7 mouse cellular contexts compared by ENCODE assay signal in genomic region chr6:85431274-85431841, GRCm38 (mm10). TPM values are rescaled to one million over a fixed set of nuclear protein-coding genes. Genes with fewer than 3 reads are reported as not detected.
A peak's percentile ranks its signal among the peaks of the same experiment; 100 is the strongest.
DNase-seq lines count a peak whose midpoint lies in the region; ATAC-seq and TF ChIP-seq lines count a peak whose summit lies in the region.

No protein-coding gene starts in this region.

- peak overlapping the region; percentile 84 for H3K9ac ChIP-seq in limb, embryonic 13.5 days
- peak overlapping the region; percentile 68; the same call in 1 of the 2 replicates for H3K9ac ChIP-seq in stomach, embryonic 14.5 days (replicated peaks; ENCODE audit: low read depth, low read length)

- TF ChIP-seq POLR2A in embryonic fibroblast, embryonic 13.5 days (IDR thresholded peaks at IDR 0.05; ENCODE audit: low read depth, low read length): no peak

- H3K4me2 ChIP-seq in limb, embryonic 13.5 days (replicated peaks): peak overlapping the region; percentile 81
- H3K4me2 ChIP-seq in stomach, embryonic 14.5 days (replicated peaks; ENCODE audit: low read depth, low read length): peak overlapping the region; percentile 69

- no peak for ATAC-seq in megakaryocyte, adult 5-6 weeks (ENCODE audit: poor library complexity, severe bottlenecking)
- peak; percentile 68; the same call in 1 of the 2 replicates for ATAC-seq in limb, embryonic 13.5 days (ENCODE audit: low FRiP score, low read depth)
- ATAC-seq in stomach, embryonic 14.5 days (ENCODE audit: insufficient number of reproducible peaks, insufficient read depth, low FRiP score, low read depth): no peak; the same call in 1 of the 2 replicates

- TF ChIP-seq CTCF in embryonic fibroblast, embryonic 13.5 days (IDR thresholded peaks at IDR 0.05; ENCODE audit: borderline replicate concordance, insufficient read depth, low read length): no peak

- H3K4me1 ChIP-seq in megakaryocyte, embryonic 14.5 days: peaks cover 31% of the 10 kb centered on the region
- peaks cover 7% of the 10 kb centered on the region for H3K4me1 ChIP-seq in embryonic fibroblast, embryonic 13.5 days (ENCODE audit: control insufficient read depth, insufficient read depth, low read length)
- H3K4me1 ChIP-seq in limb, embryonic 13.5 days: peaks cover 6% of the 10 kb centered on the region
- H3K4me1 ChIP-seq in stomach, embryonic 14.5 days (ENCODE audit: control insufficient read depth, insufficient read depth, low read length): 0 out of 2 replicates have a peak, but pooled peaks cover 4% of the 10 kb centered on the region

- H3K36me3 ChIP-seq in megakaryocyte, embryonic 14.5 days (replicated peaks; ENCODE audit: low read length): no peaks in the 10 kb centered on the region
- no peaks in the 10 kb centered on the region for H3K36me3 ChIP-seq in limb, embryonic 13.5 days
- no peaks in the 10 kb centered on the region for H3K36me3 ChIP-seq in stomach, embryonic 14.5 days (ENCODE audit: control insufficient read depth, insufficient read depth, low read length)

- no peaks in the 10 kb centered on the region for H3K9me3 ChIP-seq in megakaryocyte, embryonic 14.5 days
- H3K9me3 ChIP-seq in limb, embryonic 13.5 days: no peaks in the 10 kb centered on the region
- H3K9me3 ChIP-seq in stomach, embryonic 14.5 days (ENCODE audit: control insufficient read depth, low read depth, low read length): no peaks in the 10 kb centered on the region

- intact Hi-C loops in left cerebral cortex, postnatal 25 days (cut with DNase I): no loop called here

- H3K4me3 ChIP-seq in megakaryocyte, embryonic 14.5 days (replicated peaks): peak overlapping the region; percentile 92
- H3K4me3 ChIP-seq in embryonic fibroblast, embryonic 13.5 days (ENCODE audit: insufficient read depth, low read length): peak overlapping the region; percentile 90
- peak overlapping the region; percentile 90 for H3K4me3 ChIP-seq in limb, embryonic 13.5 days
- H3K4me3 ChIP-seq in stomach, embryonic 14.5 days (ENCODE audit: low read depth, low read length): peak overlapping the region; percentile 94

- no peak overlapping the region for H3K27ac ChIP-seq in embryonic fibroblast, embryonic 13.5 days (ENCODE audit: insufficient read depth, low read length)
- H3K27ac ChIP-seq in limb, embryonic 13.5 days: no peak overlapping the region
- no peak overlapping the region for H3K27ac ChIP-seq in stomach, embryonic 14.5 days (ENCODE audit: low read length)

- WGBS in limb, embryonic 13.5 days: 45% methylated on average over 8 of the region's 8 CpGs
- 47% methylated on average over 8 of the region's 8 CpGs for WGBS in stomach, embryonic 14.5 days

- H3K27me3 ChIP-seq in megakaryocyte, embryonic 14.5 days (replicated peaks): peaks cover 24% of the 10 kb centered on the region
- peaks cover 15% of the 10 kb centered on the region for H3K27me3 ChIP-seq in limb, embryonic 13.5 days
- H3K27me3 ChIP-seq in stomach, embryonic 14.5 days (ENCODE audit: control insufficient read depth, insufficient read depth, low read length): no peaks in the 10 kb centered on the region

- DNase-seq in retina, embryonic 14.5 days (ENCODE audit: low spot score): no peak
- DNase-seq in left cerebral cortex, postnatal 25 days (ENCODE audit: low spot score in 2 of 2): no peak

RNA-seq across cellular contexts. Expression of gene Smyd5, which starts 0.4 kb away (rescaled TPM):
- 6.2 and 7.5 TPM in 2 replicates for polyA plus RNA-seq in megakaryocyte, embryonic 14.5 days (2012; ENCODE audit: insufficient read depth, low replicate concordance)
- 7.2 and 8.3 TPM in 2 replicates for total RNA-seq in megakaryocyte, adult 5-6 weeks (2015)
- total RNA-seq in megakaryocyte, adult 5-6 weeks (2017): 10.0 and 11.2 TPM in 2 replicates
- 34.8 and 36.3 TPM in 2 replicates for polyA plus RNA-seq in embryonic fibroblast, embryonic 13.5 days (2011; ENCODE audit: insufficient read length, low read depth, missing spikeins)
- polyA plus RNA-seq in limb, embryonic 13.5 days (2015; fragmentation: Nextera tagmentation; extraction: Ambion mirVana): 64.2 and 66.1 TPM in 2 replicates
- polyA plus RNA-seq in stomach, embryonic 14.5 days (2014; fragmentation: Nextera tagmentation; extraction: Ambion mirVana): 43.6 and 45.8 TPM in 2 replicates
- 10 to 100 TPM; 38.6 to 39.4 TPM for total RNA-seq in left cerebral cortex, postnatal 25 days (2021)

RNA-seq across cellular contexts. Expression of gene Noto, which starts 7.7 kb away (rescaled TPM):
- polyA plus RNA-seq in megakaryocyte, embryonic 14.5 days (2012; ENCODE audit: insufficient read depth, low replicate concordance): not detected in 2 replicates
- total RNA-seq in megakaryocyte, adult 5-6 weeks (2015): not detected in 2 replicates
- total RNA-seq in megakaryocyte, adult 5-6 weeks (2017): not detected in 2 replicates
- polyA plus RNA-seq in embryonic fibroblast, embryonic 13.5 days (2011; ENCODE audit: insufficient read length, low read depth, missing spikeins): not detected in 2 replicates
- not detected in 2 replicates for polyA plus RNA-seq in limb, embryonic 13.5 days (2015; fragmentation: Nextera tagmentation; extraction: Ambion mirVana)
- not detected in 2 replicates for polyA plus RNA-seq in stomach, embryonic 14.5 days (2014; fragmentation: Nextera tagmentation; extraction: Ambion mirVana)
- total RNA-seq in left cerebral cortex, postnatal 25 days (2021): not detected

RNA-seq across cellular contexts. Expression of gene Cct7, which starts 20.0 kb away (rescaled TPM):
- polyA plus RNA-seq in megakaryocyte, embryonic 14.5 days (2012; ENCODE audit: insufficient read depth, low replicate concordance): 5.2 and 36.0 TPM in 2 replicates
- 172 and 178 TPM in 2 replicates for total RNA-seq in megakaryocyte, adult 5-6 weeks (2015)
- 167 and 192 TPM in 2 replicates for total RNA-seq in megakaryocyte, adult 5-6 weeks (2017)
- polyA plus RNA-seq in embryonic fibroblast, embryonic 13.5 days (2011; ENCODE audit: insufficient read length, low read depth, missing spikeins): 244 and 265 TPM in 2 replicates
- 493 and 494 TPM in 2 replicates for polyA plus RNA-seq in limb, embryonic 13.5 days (2015; fragmentation: Nextera tagmentation; extraction: Ambion mirVana)
- 433 and 457 TPM in 2 replicates for polyA plus RNA-seq in stomach, embryonic 14.5 days (2014; fragmentation: Nextera tagmentation; extraction: Ambion mirVana)
- 100 to 1,000 TPM; 206 to 214 TPM for total RNA-seq in left cerebral cortex, postnatal 25 days (2021)

RNA-seq across cellular contexts. Expression of gene Pradc1, which starts 20.4 kb away (rescaled TPM):
- 18.8 TPM in 1 of 2 replicates, not detected in the other for polyA plus RNA-seq in megakaryocyte, embryonic 14.5 days (2012; ENCODE audit: insufficient read depth, low replicate concordance)
- total RNA-seq in megakaryocyte, adult 5-6 weeks (2015): 24.3 and 26.6 TPM in 2 replicates
- total RNA-seq in megakaryocyte, adult 5-6 weeks (2017): 7.2 and 8.7 TPM in 2 replicates
- polyA plus RNA-seq in embryonic fibroblast, embryonic 13.5 days (2011; ENCODE audit: insufficient read length, low read depth, missing spikeins): 8.8 and 9.9 TPM in 2 replicates
- 29.8 and 33.5 TPM in 2 replicates for polyA plus RNA-seq in limb, embryonic 13.5 days (2015; fragmentation: Nextera tagmentation; extraction: Ambion mirVana)
- polyA plus RNA-seq in stomach, embryonic 14.5 days (2014; fragmentation: Nextera tagmentation; extraction: Ambion mirVana): 23.9 and 25.2 TPM in 2 replicates
- 10 to 100 TPM; 25.6 to 28.5 TPM for total RNA-seq in left cerebral cortex, postnatal 25 days (2021)

RNA-seq across cellular contexts. Expression of gene Rab11fip5, which starts 56.9 kb away (rescaled TPM):
- 1.0 and 4.4 TPM in 2 replicates for polyA plus RNA-seq in megakaryocyte, embryonic 14.5 days (2012; ENCODE audit: insufficient read depth, low replicate concordance)
- total RNA-seq in megakaryocyte, adult 5-6 weeks (2015): 5.2 and 6.9 TPM in 2 replicates
- total RNA-seq in megakaryocyte, adult 5-6 weeks (2017): 5.8 and 6.3 TPM in 2 replicates
- polyA plus RNA-seq in embryonic fibroblast, embryonic 13.5 days (2011; ENCODE audit: insufficient read length, low read depth, missing spikeins): 27.2 and 28.2 TPM in 2 replicates
- 16.7 and 17.2 TPM in 2 replicates for polyA plus RNA-seq in limb, embryonic 13.5 days (2015; fragmentation: Nextera tagmentation; extraction: Ambion mirVana)
- 8.1 and 8.3 TPM in 2 replicates for polyA plus RNA-seq in stomach, embryonic 14.5 days (2014; fragmentation: Nextera tagmentation; extraction: Ambion mirVana)
- total RNA-seq in left cerebral cortex, postnatal 25 days (2021): 10 to 100 TPM; 65.7 to 66.8 TPM
